Mouse (Mus musculus): Measurements from ENCODE around the gene Zfp217. TPM values are rescaled to one million over a fixed set of nuclear protein-coding genes. Genes with fewer than 3 reads are reported as not detected.

The Zfp217 gene
- polyA plus RNA-seq, 1 experiment from 2014 or later: 3.6 TPM

- H3K4me3 ChIP-seq (ENCODE audit: low read depth, low read length): peak overlapping the region; percentile 89
- no peaks in the 10 kb centered on the region for H3K27me3 ChIP-seq (replicated peaks; ENCODE audit: control insufficient read depth, insufficient read depth, low read length)
- WGBS: 1% methylated on average over 21 of the region's 28 CpGs
- H3K27ac ChIP-seq (replicated peaks; ENCODE audit: low read depth, low read length): peak overlapping the region; percentile 87
- H3K9ac ChIP-seq (ENCODE audit: low read depth, low read length): peak overlapping the region; percentile 67
- peak; percentile 90 for DNase-seq (ENCODE audit: low spot score)
- H3K4me2 ChIP-seq (ENCODE audit: low read depth, low read length): peak overlapping the region; percentile 70
- H3K9me3 ChIP-seq (ENCODE audit: control insufficient read depth, low read length): no peaks in the 10 kb centered on the region
- peak; percentile 17; the same call in 1 of the 2 replicates for ATAC-seq (ENCODE audit: low read depth)
- H3K4me1 ChIP-seq (ENCODE audit: control insufficient read depth, insufficient read depth, low read length): peaks cover 16% of the 10 kb centered on the region
- H3K36me3 ChIP-seq (ENCODE audit: control insufficient read depth, insufficient read depth, low read length): no peaks in the 10 kb centered on the region
These were observed 14.7 kb downstream of the Zfp217 start for GRCm38 (mm10) chr2:170133093-170133731.

DNA sequence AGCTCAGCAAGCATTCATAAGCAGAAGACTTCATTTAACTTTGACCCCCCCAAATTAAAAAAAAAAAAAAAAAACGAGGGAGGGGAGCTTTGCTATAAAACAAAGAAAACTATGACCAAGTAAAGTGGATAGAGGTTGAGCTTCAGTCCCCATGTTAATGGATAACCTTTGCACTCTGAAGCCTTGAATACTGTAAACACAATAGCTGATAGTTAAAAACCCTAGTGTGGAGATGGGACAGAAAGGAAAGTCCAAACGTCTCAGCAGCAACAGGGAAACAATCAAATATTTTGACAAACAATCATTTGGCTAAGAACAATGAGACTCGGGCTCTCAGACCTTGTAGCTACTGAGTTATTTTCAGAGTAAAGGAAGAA is 15.2 kb downstream of the Zfp217 start:
- no peaks in the 10 kb centered on the region for H3K9me3 ChIP-seq (ENCODE audit: control insufficient read depth, low read length)
- H3K4me1 ChIP-seq (ENCODE audit: control insufficient read depth, insufficient read depth, low read length): peaks cover 21% of the 10 kb centered on the region
- peak overlapping the region; percentile 89 for H3K4me3 ChIP-seq (ENCODE audit: low read depth, low read length)
- no peak for DNase-seq (ENCODE audit: low spot score)
- H3K27me3 ChIP-seq (replicated peaks; ENCODE audit: control insufficient read depth, insufficient read depth, low read length): no peaks in the 10 kb centered on the region
- H3K27ac ChIP-seq (replicated peaks; ENCODE audit: low read depth, low read length): peak overlapping the region; percentile 87
- H3K9ac ChIP-seq (ENCODE audit: low read depth, low read length): peak overlapping the region; percentile 67
- H3K4me2 ChIP-seq (ENCODE audit: low read depth, low read length): peak overlapping the region; percentile 70
- WGBS: 0% methylated on average over 3 of the region's 3 CpGs
- no peaks in the 10 kb centered on the region for H3K36me3 ChIP-seq (ENCODE audit: control insufficient read depth, insufficient read depth, low read length)
- no peak for ATAC-seq (ENCODE audit: low read depth)

DNA sequence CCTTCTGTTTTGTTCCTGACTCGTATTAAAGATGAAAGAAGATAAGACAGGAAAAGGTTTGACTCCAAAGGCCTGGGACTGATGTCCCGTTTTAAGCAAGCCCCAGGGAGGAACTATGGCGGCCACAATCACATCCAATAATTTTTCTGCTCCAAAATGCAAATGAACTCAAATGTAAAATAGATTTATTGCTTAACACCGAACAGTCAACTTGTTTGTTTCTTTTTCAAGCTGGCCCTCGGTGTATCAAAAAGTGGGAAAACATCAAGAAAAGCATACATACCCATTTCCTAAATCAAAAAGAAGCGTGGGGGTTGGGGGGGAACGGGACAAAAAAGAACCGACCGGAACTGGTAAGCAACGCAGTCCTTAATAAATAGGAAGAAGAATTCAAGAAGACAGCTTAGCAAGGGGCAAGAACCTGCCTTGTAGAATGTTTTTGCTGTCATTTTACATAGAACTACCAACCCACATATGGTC is 15.9 kb downstream of the Zfp217 start:
- peak overlapping the region; percentile 89 for H3K4me3 ChIP-seq (ENCODE audit: low read depth, low read length)
- peaks cover 25% of the 10 kb centered on the region for H3K4me1 ChIP-seq (ENCODE audit: control insufficient read depth, insufficient read depth, low read length)
- peak overlapping the region; percentile 70 for H3K4me2 ChIP-seq (ENCODE audit: low read depth, low read length)
- no peak for DNase-seq (ENCODE audit: low spot score)
- H3K27me3 ChIP-seq (replicated peaks; ENCODE audit: control insufficient read depth, insufficient read depth, low read length): no peaks in the 10 kb centered on the region
- H3K27ac ChIP-seq (replicated peaks; ENCODE audit: low read depth, low read length): peak overlapping the region; percentile 87
- peak overlapping the region; percentile 97 for H3K9ac ChIP-seq (ENCODE audit: low read depth, low read length)
- no peak for ATAC-seq (ENCODE audit: low read depth)
- no peaks in the 10 kb centered on the region for H3K36me3 ChIP-seq (ENCODE audit: control insufficient read depth, insufficient read depth, low read length)
- 7% methylated on average over 10 of the region's 10 CpGs for WGBS
- no peaks in the 10 kb centered on the region for H3K9me3 ChIP-seq (ENCODE audit: control insufficient read depth, low read length)

DNA sequence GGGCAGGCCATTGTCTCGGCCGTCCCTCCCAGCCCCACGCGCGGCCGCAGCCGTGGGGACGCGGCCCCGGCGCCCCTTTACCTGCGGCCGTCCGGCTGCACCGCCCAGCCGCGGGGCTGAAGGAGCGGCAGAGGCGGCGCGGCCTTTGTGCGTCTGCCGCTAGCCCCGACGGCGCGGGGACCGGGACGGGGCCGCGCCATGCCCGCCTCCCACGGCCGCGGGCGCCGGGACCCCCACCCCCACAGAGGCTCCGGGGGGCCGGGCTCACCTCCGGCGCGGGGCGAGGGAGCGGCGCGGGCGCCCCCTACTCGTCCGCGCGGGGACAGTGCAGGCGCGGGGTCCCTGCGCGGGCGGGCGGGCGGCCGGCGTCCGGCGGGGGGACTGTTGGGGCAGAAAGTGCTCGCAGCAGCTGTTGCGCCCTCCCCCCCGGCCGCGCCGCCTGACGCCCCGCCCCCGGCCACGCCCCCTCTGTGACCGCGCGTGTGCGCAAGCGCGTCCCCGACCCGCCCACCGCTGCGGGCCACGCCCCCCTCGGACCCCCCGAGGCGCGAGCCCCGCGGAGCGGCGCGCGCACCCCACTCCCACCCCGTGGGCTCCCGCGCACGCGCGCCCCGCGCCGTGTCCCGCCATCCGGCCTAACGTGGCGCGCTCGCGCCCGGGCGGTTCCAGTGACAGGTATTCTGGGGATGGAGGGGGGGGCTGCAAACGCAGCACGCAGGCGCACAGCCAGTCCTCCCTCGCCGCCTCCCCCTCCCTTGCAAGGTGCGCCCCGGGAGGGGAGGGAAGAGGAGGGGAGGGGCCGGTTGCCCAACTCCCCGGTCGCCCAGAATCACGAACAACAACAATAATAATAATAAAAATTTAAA is 16.9 kb downstream of the Zfp217 start:
- ATAC-seq (ENCODE audit: low read depth) (peak; percentile 89), DNase-seq (ENCODE audit: low spot score) (peak; percentile 94)
- WGBS: 2% methylated on average over 4 of the region's 122 CpGs
- H3K27ac ChIP-seq (replicated peaks; ENCODE audit: low read depth, low read length): peak overlapping the region; percentile 91
- no peaks in the 10 kb centered on the region for H3K36me3 ChIP-seq (ENCODE audit: control insufficient read depth, insufficient read depth, low read length)
- H3K4me1 ChIP-seq (ENCODE audit: control insufficient read depth, insufficient read depth, low read length): peaks cover 25% of the 10 kb centered on the region
- H3K9ac ChIP-seq (ENCODE audit: low read depth, low read length): peak overlapping the region; percentile 97
- H3K4me3 ChIP-seq (ENCODE audit: low read depth, low read length): peak overlapping the region; percentile 89
- no peaks in the 10 kb centered on the region for H3K27me3 ChIP-seq (replicated peaks; ENCODE audit: control insufficient read depth, insufficient read depth, low read length)
- H3K9me3 ChIP-seq (ENCODE audit: control insufficient read depth, low read length): no peaks in the 10 kb centered on the region
- H3K4me2 ChIP-seq (ENCODE audit: low read depth, low read length): peak overlapping the region; percentile 70

DNA sequence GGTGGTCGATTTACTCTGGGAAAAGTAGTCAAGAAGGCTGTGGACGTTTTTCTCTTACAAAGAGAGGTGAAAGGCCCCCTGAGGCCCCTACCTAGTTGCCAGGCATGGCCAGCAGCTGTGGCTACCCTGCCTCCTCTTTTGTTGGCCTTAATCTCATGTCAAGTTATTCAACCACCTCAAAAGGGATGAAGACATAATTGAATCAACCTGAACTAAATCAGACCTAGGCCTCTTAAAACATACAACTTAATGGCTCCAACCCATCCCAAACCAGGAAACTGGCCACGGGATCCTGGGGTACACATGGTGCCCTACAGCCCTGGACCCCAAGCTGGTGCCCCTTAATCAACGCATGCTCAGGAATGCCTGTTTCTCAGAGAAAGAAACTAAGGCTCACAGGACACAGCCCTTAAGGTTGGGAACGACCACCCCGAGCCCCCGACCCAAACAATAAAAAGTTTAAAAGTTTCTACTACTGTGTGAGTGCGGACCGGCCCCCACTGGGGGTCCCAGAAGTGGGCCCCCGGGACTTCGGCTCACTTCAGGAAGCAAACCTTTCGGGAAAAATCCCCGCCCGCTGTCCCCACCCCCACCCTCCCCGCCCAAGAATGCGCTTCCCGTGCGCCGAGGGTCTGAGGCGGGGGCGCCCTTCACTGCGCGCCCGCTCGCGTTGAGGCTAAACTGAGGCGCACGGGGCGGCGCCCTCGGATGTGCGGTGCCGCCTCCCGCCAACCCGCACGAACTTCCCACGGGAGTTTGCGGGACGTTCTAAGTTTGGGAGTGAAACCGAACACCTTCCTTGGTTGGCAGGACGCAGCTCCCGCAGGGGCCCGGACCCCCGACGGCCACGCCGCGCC is 17.8 kb downstream of the Zfp217 start:
- WGBS: under 1% methylated on average over 20 of the region's 48 CpGs
- peaks cover 32% of the 10 kb centered on the region for H3K4me1 ChIP-seq (ENCODE audit: control insufficient read depth, insufficient read depth, low read length)

GRCm38 (mm10) chr2:170129248-170129922 is 18.5 kb downstream of the Zfp217 start:
- WGBS: 17% methylated on average over 5 of the region's 5 CpGs
- peak overlapping the region; percentile 70 for H3K4me2 ChIP-seq (ENCODE audit: low read depth, low read length)
- H3K9me3 ChIP-seq (ENCODE audit: control insufficient read depth, low read length): no peaks in the 10 kb centered on the region
- peak overlapping the region; percentile 97 for H3K9ac ChIP-seq (ENCODE audit: low read depth, low read length)
- ATAC-seq (ENCODE audit: low read depth): no peak
- peaks cover 33% of the 10 kb centered on the region for H3K4me1 ChIP-seq (ENCODE audit: control insufficient read depth, insufficient read depth, low read length)
- H3K27me3 ChIP-seq (replicated peaks; ENCODE audit: control insufficient read depth, insufficient read depth, low read length): no peaks in the 10 kb centered on the region
- H3K27ac ChIP-seq (replicated peaks; ENCODE audit: low read depth, low read length): peak overlapping the region; percentile 91; the same call in 1 of the 2 replicates
- DNase-seq (ENCODE audit: low spot score): no peak
- H3K4me3 ChIP-seq (ENCODE audit: low read depth, low read length): peak overlapping the region; percentile 89
- H3K36me3 ChIP-seq (ENCODE audit: control insufficient read depth, insufficient read depth, low read length): no peaks in the 10 kb centered on the region

More for the DNA sequence above, 17.8 kb downstream of the Zfp217 start:
- ATAC-seq (ENCODE audit: low read depth): peak; percentile 32
- no peaks in the 10 kb centered on the region for H3K36me3 ChIP-seq (ENCODE audit: control insufficient read depth, insufficient read depth, low read length)
- peak overlapping the region; percentile 97 for H3K9ac ChIP-seq (ENCODE audit: low read depth, low read length)
- H3K27ac ChIP-seq (replicated peaks; ENCODE audit: low read depth, low read length): peak overlapping the region; percentile 91
- no peaks in the 10 kb centered on the region for H3K9me3 ChIP-seq (ENCODE audit: control insufficient read depth, low read length)
- H3K4me2 ChIP-seq (ENCODE audit: low read depth, low read length): peak overlapping the region; percentile 70
- H3K4me3 ChIP-seq (ENCODE audit: low read depth, low read length): peak overlapping the region; percentile 89
- peak; percentile 68 for DNase-seq (ENCODE audit: low spot score)
- no peaks in the 10 kb centered on the region for H3K27me3 ChIP-seq (replicated peaks; ENCODE audit: control insufficient read depth, insufficient read depth, low read length)

GRCm38 (mm10) chr2:170128461-170129247 is 19.2 kb downstream of the Zfp217 start:
- DNase-seq (ENCODE audit: low spot score) (peak; percentile 20), ATAC-seq (ENCODE audit: low read depth) (no peak)
- peak overlapping the region; percentile 89 for H3K4me3 ChIP-seq (ENCODE audit: low read depth, low read length)
- no peak overlapping the region for H3K9ac ChIP-seq (ENCODE audit: low read depth, low read length)
- H3K4me2 ChIP-seq (ENCODE audit: low read depth, low read length): peak overlapping the region; percentile 70
- no peaks in the 10 kb centered on the region for H3K9me3 ChIP-seq (ENCODE audit: control insufficient read depth, low read length)
- peaks cover 33% of the 10 kb centered on the region for H3K4me1 ChIP-seq (ENCODE audit: control insufficient read depth, insufficient read depth, low read length)
- H3K27me3 ChIP-seq (replicated peaks; ENCODE audit: control insufficient read depth, insufficient read depth, low read length): no peaks in the 10 kb centered on the region
- 18% methylated on average over 7 of the region's 7 CpGs for WGBS
- 0 out of 2 replicates have a peak overlapping the region, but pooled peaks have one; percentile 46 for H3K27ac ChIP-seq (replicated peaks; ENCODE audit: low read depth, low read length)
- no peaks in the 10 kb centered on the region for H3K36me3 ChIP-seq (ENCODE audit: control insufficient read depth, insufficient read depth, low read length)

Measured in embryonic facial prominence, embryonic 14.5 days (tissue).